Mouse (Mus musculus): ENCODE measurements around the gene Cdh20.

GRCm38 (mm10) chr1:104979068-104979467, 210.7 kb downstream of the Cdh20 start:
- TF ChIP-seq CTCF (IDR thresholded peaks at IDR 0.05; ENCODE audit: low read depth, low read length) (no peak), GATA1 (IDR thresholded peaks at IDR 0.05; ENCODE audit: borderline replicate concordance, low read length) (no peak), TAL1 (conservative IDR thresholded peaks at IDR 0.05; ENCODE audit: low read depth, low read length) (no peak), POLR2AphosphoS5 (IDR thresholded peaks at IDR 0.05; ENCODE audit: insufficient replicate concordance, low read depth, low read length) (no peak)
